Mouse (Mus musculus) liver, adult 2 months (tissue): ENCODE measurements around the gene 1810010H24Rik. TPM values are rescaled to one million over a fixed set of nuclear protein-coding genes. Genes with fewer than 3 reads are reported as not detected.
"Not testable (repeated sequence)": the region's sequence is repeated elsewhere in the genome, so short reads cannot be mapped to it uniquely, and the experiment has no call there.

ENCODE experiments used
- DNase-seq: peaks from one replicate; pipeline ENCODE4 v3.0.0-alpha.2; 2011; ENCODE audit warnings: low read depth, low spot score; ENCODE audit errors: extremely low read depth
- H3K27ac ChIP-seq: fragments of 200-500 bp; replicated peaks from 2 replicates; pipeline ENCODE4 v1.5.1; 2012; ENCODE audit warnings: low read depth, mild to moderate bottlenecking, control low read depth, inconsistent platforms, low read length; ENCODE audit not compliant: insufficient read depth
- H3K27me3 ChIP-seq: fragments of 200-500 bp; 2 replicates; pipeline ENCODE4 v1.6.1; 2012; ENCODE audit warnings: mild to moderate bottlenecking, moderate library complexity, low read length, inconsistent platforms; ENCODE audit not compliant: control insufficient read depth, insufficient read depth
- H3K36me3 ChIP-seq: fragments of 200-500 bp; 2 replicates; pipeline ENCODE4 v1.6.1; 2012; ENCODE audit warnings: low read length, inconsistent platforms; ENCODE audit not compliant: control insufficient read depth, insufficient read depth
- H3K4me1 ChIP-seq: fragments of 200-500 bp; 2 replicates; pipeline ENCODE4 v1.6.1; 2011; ENCODE audit warnings: low read length; ENCODE audit not compliant: control insufficient read depth, insufficient read depth
- H3K4me3 ChIP-seq: fragments of 200-500 bp; 2 replicates; pipeline ENCODE4 v1.5.1; 2011; ENCODE audit warnings: low read depth, mild to moderate bottlenecking, control low read depth, low read length, moderate library complexity; ENCODE audit not compliant: insufficient read depth
- H3K79me2 ChIP-seq: fragments of 200-500 bp; 2 replicates; pipeline ENCODE4 v1.6.1; 2012; ENCODE audit warnings: inconsistent platforms, mild to moderate bottlenecking, low read length, moderate library complexity; ENCODE audit not compliant: control insufficient read depth, insufficient read depth
- H3K9ac ChIP-seq: fragments of 200-500 bp; 2 replicates; pipeline ENCODE4 v1.6.1; 2012; ENCODE audit warnings: low read depth, mild to moderate bottlenecking, control low read depth, inconsistent platforms, low read length
- CTCF ChIP-seq: fragments of 200-500 bp; IDR thresholded peaks from 2 replicates; pipeline ENCODE4 v1.5.1; 2011; ENCODE audit warnings: low read depth, low read length, control low read depth
- POLR2A ChIP-seq: fragments of 200-500 bp; IDR thresholded peaks from 2 replicates; pipeline ENCODE4 v1.6.1; 2011; ENCODE audit warnings: low read length, control low read depth; ENCODE audit not compliant: insufficient read depth; ENCODE audit errors: extremely low read depth
- WGBS: fragments of 180-500 bp; shearing (Covaris S2); methylation state at CpG from one replicate; pipeline ENCODE4 v1.1.7; 2018; 5-methylcytosine and 5-hydroxymethylcytosine counted together
- polyA plus RNA-seq: library from polyadenylated mRNA; depleted of rRNA; stranded (reverse); fragments of >200 nt; gene quantifications from 2 replicates; pipeline ENCODE4 v1.2.3, GENCODE M21; 2012
- total RNA-seq: library from RNA; depleted of rRNA; stranded (reverse); fragments of >200 nt; gene quantifications from 2 replicates; pipeline ENCODE4 v1.2.3, GENCODE M21; 2014

1810010H24Rik gene
- total and polyA plus RNA-seq, 2 experiments = 3.4 to 3.5 TPM

DNA sequence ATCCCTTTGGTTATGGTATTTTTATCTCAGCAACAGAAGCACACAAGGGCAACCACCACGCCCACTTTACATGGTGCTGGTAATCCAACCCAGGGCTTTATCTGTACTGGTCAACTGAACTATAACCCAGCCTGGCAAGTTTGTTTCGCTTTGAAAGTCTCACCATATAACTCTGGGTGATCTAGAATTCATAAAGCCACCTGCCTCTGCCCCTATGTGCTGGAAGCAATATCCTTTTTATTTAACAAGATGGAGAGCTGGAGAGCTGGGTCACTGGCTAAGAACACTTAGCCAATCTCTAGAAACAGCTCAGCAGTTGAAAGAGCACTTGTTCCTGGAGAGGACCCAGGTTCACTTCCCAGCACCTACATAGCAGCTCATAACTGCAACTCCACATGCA is 38.1 kb upstream of the 1810010H24Rik start:
- peaks cover 37% of the 10 kb centered on the region for H3K36me3 ChIP-seq
- no peak overlapping the region for H3K27ac ChIP-seq
- H3K4me3 ChIP-seq = no peak overlapping the region
- no peaks in the 10 kb centered on the region for H3K79me2 ChIP-seq
- H3K9ac ChIP-seq = no peak overlapping the region
- no peak for TF ChIP-seq POLR2A
- TF ChIP-seq CTCF = no peak
- no peaks in the 10 kb centered on the region; the same call in 1 of the 2 replicates for H3K4me1 ChIP-seq
- H3K27me3 ChIP-seq = no peaks in the 10 kb centered on the region
- 93% methylated on average over 2 of the region's 2 CpGs for WGBS
- no peak for DNase-seq

- Histone ChIP-seq H3K27ac (peak overlapping the region; percentile 66; the same call in 1 of the 2 replicates), H3K27me3 (no peaks in the 10 kb centered on the region), H3K9ac (no peak overlapping the region), H3K4me1 (peaks cover 13% of the 10 kb centered on the region), H3K79me2 (peaks cover 2% of the 10 kb centered on the region; the same call in 1 of the 2 replicates), H3K36me3 (peaks cover 63% of the 10 kb centered on the region), H3K4me3 (no peak overlapping the region)
- TF ChIP-seq POLR2A (no peak), CTCF (no peak)
- peak; percentile 95 for DNase-seq
- 25% methylated on average over 3 of the region's 3 CpGs for WGBS
Measured at GRCm38 (mm10) chr11:106994246-106995085, 31.0 kb upstream of the 1810010H24Rik start.

DNA sequence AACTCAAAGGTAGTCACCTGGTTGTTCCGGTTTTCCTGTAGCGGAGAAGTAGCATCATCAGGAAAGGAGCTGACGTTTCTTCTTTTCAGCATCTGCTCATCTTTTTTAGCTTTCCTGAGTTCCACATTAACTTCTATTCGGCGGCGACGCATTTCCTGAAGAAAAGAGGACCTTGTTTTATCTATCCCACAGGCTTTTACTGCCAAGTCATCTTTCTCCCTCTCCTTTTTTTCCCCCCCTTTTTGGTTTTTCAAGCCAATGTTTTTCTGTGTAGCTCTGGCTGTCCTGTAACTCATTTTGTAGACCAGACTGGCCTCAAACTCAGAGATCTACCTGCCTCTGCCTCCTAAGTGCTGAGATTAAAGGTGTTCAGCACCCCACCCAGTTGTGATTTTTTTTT is 29.0 kb upstream of the 1810010H24Rik start:
- not testable (repeated sequence) for DNase-seq, H3K27ac ChIP-seq, H3K27me3 ChIP-seq, H3K79me2 ChIP-seq, H3K9ac ChIP-seq, H3K4me3 ChIP-seq
- Histone ChIP-seq H3K36me3 (peaks cover 44% of the 10 kb centered on the region), H3K4me1 (peaks cover 13% of the 10 kb centered on the region)
- 77% methylated on average over 7 of the region's 7 CpGs for WGBS

DNA sequence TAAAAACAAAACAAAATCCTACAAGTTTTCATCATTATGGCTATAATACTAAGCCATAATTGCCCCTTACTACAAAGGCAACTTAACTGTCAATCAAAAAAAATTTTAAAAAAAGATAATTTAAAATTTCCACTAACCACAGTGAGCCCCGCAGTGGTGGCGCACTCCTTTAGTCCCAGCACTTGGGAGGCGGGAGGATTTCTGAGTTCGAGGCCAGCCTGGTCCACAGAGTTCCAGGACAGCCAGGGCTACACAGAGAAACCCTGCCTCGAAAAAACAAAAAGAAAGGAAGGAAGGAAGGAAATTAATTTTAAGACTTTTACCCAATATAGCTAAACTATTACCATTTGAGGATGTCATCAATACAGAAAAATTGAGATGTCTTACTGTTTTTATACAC is 27.5 kb upstream of the 1810010H24Rik start:
- TF ChIP-seq CTCF (no peak), POLR2A (no peak)

GRCm38 (mm10) chr11:106998651-106999150 is 26.8 kb upstream of the 1810010H24Rik start:
- WGBS = under 1% methylated on average over 26 of the region's 26 CpGs
- Histone ChIP-seq H3K79me2 (peaks cover 2% of the 10 kb centered on the region; the same call in 1 of the 2 replicates), H3K27ac (peak overlapping the region; percentile 58), H3K36me3 (peaks cover 32% of the 10 kb centered on the region), H3K4me1 (peaks cover 13% of the 10 kb centered on the region), H3K27me3 (no peaks in the 10 kb centered on the region), H3K9ac (peak overlapping the region; percentile 79), H3K4me3 (peak overlapping the region; percentile 78)
- TF ChIP-seq CTCF (no peak), POLR2A (no peak)
- peak; percentile 55 for DNase-seq

More for the DNA sequence above, 27.5 kb upstream of the 1810010H24Rik start:
- no peak for DNase-seq
- Histone ChIP-seq H3K27me3 (no peaks in the 10 kb centered on the region), H3K4me3 (peak overlapping the region; percentile 20; the same call in 1 of the 2 replicates), H3K79me2 (peaks cover 2% of the 10 kb centered on the region; the same call in 1 of the 2 replicates), H3K9ac (no peak overlapping the region; the same call in 1 of the 2 replicates), H3K27ac (no peak overlapping the region), H3K4me1 (peaks cover 13% of the 10 kb centered on the region), H3K36me3 (peaks cover 36% of the 10 kb centered on the region)
- 32% methylated on average over 5 of the region's 5 CpGs for WGBS
